ENCODE assay signal across 7 mouse cellular contexts in genomic region chr7:44986879-44987718, GRCm38 (mm10). TPM values are rescaled to one million over a fixed set of nuclear protein-coding genes. Genes with fewer than 3 reads are reported as not detected.
DNase-seq lines count a peak whose midpoint lies in the region; ATAC-seq and TF ChIP-seq lines count a peak whose summit lies in the region.

No protein-coding gene starts in this region.

- peak; percentile 11 for ATAC-seq in CD4-positive, CD25-positive, alpha-beta regulatory T cell, adult 4 months
- no peak; the same call in 1 of the 2 replicates for ATAC-seq in forebrain, embryonic 13.5 days
- ATAC-seq in liver, embryonic 16.5 days (ENCODE audit: low read depth): peak; percentile 6; the same call in 1 of the 2 replicates

- DNase-seq in frontal cortex, postnatal 10 days (ENCODE audit: low spot score in 2 of 2): no peak
- DNase-seq in left cerebral cortex, postnatal 4 days: no peak
- no peak for DNase-seq in right cerebral cortex, postnatal 36 days (ENCODE audit: low spot score in 2 of 2)

- peaks cover 42% of the 10 kb centered on the region for H3K4me1 ChIP-seq in forebrain, embryonic 13.5 days
- peaks cover 23% of the 10 kb centered on the region for H3K4me1 ChIP-seq in liver, embryonic 16.5 days (ENCODE audit: control insufficient read depth, low read depth, low read length)

- peak overlapping the region; percentile 71 for H3K4me2 ChIP-seq in forebrain, embryonic 13.5 days
- peak overlapping the region; percentile 86 for H3K4me2 ChIP-seq in liver, embryonic 16.5 days (ENCODE audit: low read depth, low read length)

- peaks cover 72% of the 10 kb centered on the region for H3K79me2 ChIP-seq in C2C12 (ENCODE audit: control insufficient read depth, insufficient read depth)

- H3K27me3 ChIP-seq in C2C12 (ENCODE audit: control insufficient read depth, insufficient read depth, insufficient read length): no peaks in the 10 kb centered on the region
- H3K27me3 ChIP-seq in forebrain, embryonic 13.5 days: no peaks in the 10 kb centered on the region
- H3K27me3 ChIP-seq in liver, embryonic 16.5 days (ENCODE audit: control insufficient read depth, insufficient read depth, low read depth, low read length): no peaks in the 10 kb centered on the region

- peaks cover 37% of the 10 kb centered on the region for H3K79me3 ChIP-seq in C2C12 (ENCODE audit: low read depth)

- H3K9ac ChIP-seq in forebrain, embryonic 13.5 days: peak overlapping the region; percentile 80
- peak overlapping the region; percentile 77 for H3K9ac ChIP-seq in liver, embryonic 16.5 days (ENCODE audit: low read depth, low read length)

- peak overlapping the region; percentile 85 for H3ac ChIP-seq in C2C12 (ENCODE audit: control insufficient read depth, insufficient read length, low read depth)

- H3K36me3 ChIP-seq in C2C12 (ENCODE audit: control insufficient read depth, insufficient read depth): peaks cover 21% of the 10 kb centered on the region
- H3K36me3 ChIP-seq in forebrain, embryonic 13.5 days (ENCODE audit: poor library complexity, severe bottlenecking): peaks cover 28% of the 10 kb centered on the region
- H3K36me3 ChIP-seq in liver, embryonic 16.5 days (ENCODE audit: control insufficient read depth, insufficient read depth): peaks cover 2% of the 10 kb centered on the region

- H3K4me3 ChIP-seq in C2C12 (ENCODE audit: insufficient read depth, poor library complexity, severe bottlenecking): peak overlapping the region; percentile 48
- peak overlapping the region; percentile 96 for H3K4me3 ChIP-seq in forebrain, embryonic 13.5 days
- peak overlapping the region; percentile 78 for H3K4me3 ChIP-seq in liver, embryonic 16.5 days (ENCODE audit: low read depth, low read length)

- no peaks in the 10 kb centered on the region for H3K9me3 ChIP-seq in forebrain, embryonic 13.5 days (replicated peaks)
- H3K9me3 ChIP-seq in liver, embryonic 16.5 days (replicated peaks; ENCODE audit: control insufficient read depth, low read length): no peaks in the 10 kb centered on the region

- WGBS in forebrain, embryonic 13.5 days: under 1% methylated on average over 29 of the region's 29 CpGs
- WGBS in liver, embryonic 16.5 days (ENCODE audit: insufficient replicate concordance): under 1% methylated on average over 29 of the region's 29 CpGs

- intact Hi-C loops in left cerebral cortex, postnatal 4 days (cut with DNase I): no loop called here

- peak overlapping the region; percentile 90 for H3K27ac ChIP-seq in forebrain, embryonic 13.5 days
- peak overlapping the region; percentile 89 for H3K27ac ChIP-seq in liver, embryonic 16.5 days (ENCODE audit: low read length)

- TF ChIP-seq CTCF in C2C12 (IDR thresholded peaks at IDR 0.05; ENCODE audit: control insufficient read depth, insufficient read depth, insufficient read length): no peak

TF ChIP-seq in C2C12, 6 proteins besides CTCF, POLR2A, EP300 and RAD21:
- TF ChIP-seq MAX (IDR thresholded peaks at IDR 0.05): peak; percentile 54
- TF ChIP-seq USF1 (IDR thresholded peaks at IDR 0.05; ENCODE audit: low read depth): no peak
- TF ChIP-seq MYOD1 (IDR thresholded peaks at IDR 0.05; ENCODE audit: control insufficient read depth, insufficient read length, low read depth): no peak
- TF ChIP-seq CEBPB (IDR thresholded peaks at IDR 0.05; ENCODE audit: low read depth): no peak

RNA-seq across cellular contexts. Expression of gene Prmt1, which starts 0.7 kb away (rescaled TPM):
- 978 TPM for polyA plus RNA-seq in C2C12 (2012; fragmentation: generic; extraction: Trizol)
- polyA plus RNA-seq in CD4-positive, CD25-positive, alpha-beta regulatory T cell, adult 4 months (2017; shearing (Covaris generic)): 100 to 1,000 TPM in 1 of 2 experiments, 10 to 100 TPM in 1; 39.7 to 114 TPM
- 815 and 859 TPM in 2 replicates for polyA plus RNA-seq in forebrain, embryonic 13.5 days (2015; fragmentation: Nextera tagmentation; extraction: Ambion mirVana)
- 95.6 and 98.6 TPM in 2 replicates for polyA plus RNA-seq in liver, embryonic 16.5 days (2015; fragmentation: Nextera tagmentation; extraction: Ambion mirVana)
- 100 to 1,000 TPM; 485 to 487 TPM for total RNA-seq in left cerebral cortex, postnatal 4 days (2021)

RNA-seq across cellular contexts. Expression of gene Irf3, which starts 10.3 kb away (rescaled TPM):
- 43.7 TPM for polyA plus RNA-seq in C2C12 (2012; fragmentation: generic; extraction: Trizol)
- polyA plus RNA-seq in CD4-positive, CD25-positive, alpha-beta regulatory T cell, adult 4 months (2017; shearing (Covaris generic)): 100 to 1,000 TPM; 117 to 147 TPM
- 67.9 and 72.7 TPM in 2 replicates for polyA plus RNA-seq in forebrain, embryonic 13.5 days (2015; fragmentation: Nextera tagmentation; extraction: Ambion mirVana)
- 39.8 and 43.2 TPM in 2 replicates for polyA plus RNA-seq in liver, embryonic 16.5 days (2015; fragmentation: Nextera tagmentation; extraction: Ambion mirVana)
- 10 to 100 TPM; 34.8 to 37.9 TPM for total RNA-seq in left cerebral cortex, postnatal 4 days (2021)

RNA-seq across cellular contexts. Expression of gene Bcl2l12, which starts 11.4 kb away (rescaled TPM):
- 18.1 TPM for polyA plus RNA-seq in C2C12 (2012; fragmentation: generic; extraction: Trizol)
- 10 to 100 TPM; 23.6 to 30.1 TPM for polyA plus RNA-seq in CD4-positive, CD25-positive, alpha-beta regulatory T cell, adult 4 months (2017; shearing (Covaris generic))
- 40.5 and 45.6 TPM in 2 replicates for polyA plus RNA-seq in forebrain, embryonic 13.5 days (2015; fragmentation: Nextera tagmentation; extraction: Ambion mirVana)
- polyA plus RNA-seq in liver, embryonic 16.5 days (2015; fragmentation: Nextera tagmentation; extraction: Ambion mirVana): 11.0 and 12.2 TPM in 2 replicates
- 1 to 10 TPM; 4.4 to 4.7 TPM for total RNA-seq in left cerebral cortex, postnatal 4 days (2021)

RNA-seq across cellular contexts. Expression of gene Cpt1c, which starts 12.4 kb away (rescaled TPM):
- 5.5 TPM for polyA plus RNA-seq in C2C12 (2012; fragmentation: generic; extraction: Trizol)
- polyA plus RNA-seq in CD4-positive, CD25-positive, alpha-beta regulatory T cell, adult 4 months (2017; shearing (Covaris generic)): under 1 TPM; 0.36 to 0.92 TPM
- 40.2 and 43.1 TPM in 2 replicates for polyA plus RNA-seq in forebrain, embryonic 13.5 days (2015; fragmentation: Nextera tagmentation; extraction: Ambion mirVana)
- 1.8 and 2.1 TPM in 2 replicates for polyA plus RNA-seq in liver, embryonic 16.5 days (2015; fragmentation: Nextera tagmentation; extraction: Ambion mirVana)
- 10 to 100 TPM; 59.7 to 68.8 TPM for total RNA-seq in left cerebral cortex, postnatal 4 days (2021)

RNA-seq across cellular contexts. Expression of gene Scaf1, which starts 29.1 kb away (rescaled TPM):
- 58.4 TPM for polyA plus RNA-seq in C2C12 (2012; fragmentation: generic; extraction: Trizol)
- 1 to 10 TPM; 7.0 to 9.3 TPM for polyA plus RNA-seq in CD4-positive, CD25-positive, alpha-beta regulatory T cell, adult 4 months (2017; shearing (Covaris generic))
- 35.8 and 38.9 TPM in 2 replicates for polyA plus RNA-seq in forebrain, embryonic 13.5 days (2015; fragmentation: Nextera tagmentation; extraction: Ambion mirVana)
- polyA plus RNA-seq in liver, embryonic 16.5 days (2015; fragmentation: Nextera tagmentation; extraction: Ambion mirVana): 9.8 and 9.9 TPM in 2 replicates
- 100 to 1,000 TPM; 154 TPM for total RNA-seq in left cerebral cortex, postnatal 4 days (2021)
